Mouse (Mus musculus): ENCODE results near the gene Hoxa9. TPM values are rescaled to one million over a fixed set of nuclear protein-coding genes. Genes with fewer than 3 reads are reported as not detected.

The Hoxa9 gene
- total RNA-seq, 2 experiments from 2014 or later, result 3.9 to 6.8 TPM

- intact Hi-C loops (cut with DNase I), result no loop called here
- peak in 1 of 2 experiments; percentile 51 for DNase-seq
These were observed 15.5 kb upstream of the Hoxa9 start for GRCm38 (mm10) chr6:52246403-52246803.

- peak in 1 of 2 experiments; percentile 35 for DNase-seq
- intact Hi-C loops (cut with DNase I), result no loop called here
These were observed 14.9 kb upstream of the Hoxa9 start, which contains the start of gene Hoxa11 for GRCm38 (mm10) chr6:52245757-52246142. TSS of gene Hoxa11 (minus strand) at chr6:52245810.

- intact Hi-C loops (cut with DNase I), result no loop called here
- peak in 1 of 2 experiments; percentile 57 for DNase-seq
These were observed 14.3 kb upstream of the Hoxa9 start for GRCm38 (mm10) chr6:52245040-52245756.

- DNase-seq, result no peak
- intact Hi-C loops (cut with DNase I), result no loop called here
These were observed 13.7 kb upstream of the Hoxa9 start for GRCm38 (mm10) chr6:52244471-52245039.

- intact Hi-C loops (cut with DNase I), result no loop called here
These were observed 12.8 kb upstream of the Hoxa9 start for GRCm38 (mm10) chr6:52243681-52244121.

GRCm38 (mm10) chr6:52242801-52243332 lies 12.0 kb upstream of the Hoxa9 start:
- intact Hi-C loops (cut with DNase I), result no loop called here
- DNase-seq, result no peak

More at GRCm38 (mm10) chr6:52243681-52244121, 12.8 kb upstream of the Hoxa9 start:
- no peak for DNase-seq

GRCm38 (mm10) chr6:52241001-52241621 lies 10.2 kb upstream of the Hoxa9 start:
- intact Hi-C loops (cut with DNase I), result no loop called here
- DNase-seq, result peak in 1 of 2 experiments; percentile 12

- DNase-seq, result peak; percentile 87 to 90
- intact Hi-C loops (cut with DNase I), result no loop called here
These were observed 9.6 kb upstream of the Hoxa9 start, which contains the start of gene Hoxa10 for GRCm38 (mm10) chr6:52240389-52241000. TSS of gene Hoxa10 (minus strand) at chr6:52240854.

- peak in 1 of 2 experiments; percentile 35 for DNase-seq
- intact Hi-C loops (cut with DNase I), result no loop called here
These were observed 8.9 kb upstream of the Hoxa9 start for GRCm38 (mm10) chr6:52239625-52240388.

GRCm38 (mm10) chr6:52238976-52239375 lies 8.1 kb upstream of the Hoxa9 start:
- intact Hi-C loops (cut with DNase I), result no loop called here
- no peak for DNase-seq

GRCm38 (mm10) chr6:52238155-52238545 lies 7.3 kb upstream of the Hoxa9 start:
- intact Hi-C loops (cut with DNase I), result no loop called here

GRCm38 (mm10) chr6:52237346-52238154 lies 6.7 kb upstream of the Hoxa9 start:
- intact Hi-C loops (cut with DNase I), result no loop called here
- DNase-seq, result no peak

More at GRCm38 (mm10) chr6:52238155-52238545, 7.3 kb upstream of the Hoxa9 start:
- no peak for DNase-seq

GRCm38 (mm10) chr6:52236806-52237205 lies 5.9 kb upstream of the Hoxa9 start:
- DNase-seq, result no peak
- intact Hi-C loops (cut with DNase I), result no loop called here

- DNase-seq, result no peak
- intact Hi-C loops (cut with DNase I), result no loop called here
These were observed 5.0 kb upstream of the Hoxa9 start for GRCm38 (mm10) chr6:52235866-52236265.

GRCm38 (mm10) chr6:52235267-52235666 lies 4.4 kb upstream of the Hoxa9 start:
- intact Hi-C loops (cut with DNase I), result no loop called here

GRCm38 (mm10) chr6:52234428-52235140 lies 3.7 kb upstream of the Hoxa9 start:
- peak in 1 of 2 experiments; percentile 58 for DNase-seq
- intact Hi-C loops (cut with DNase I), result no loop called here

More at GRCm38 (mm10) chr6:52235267-52235666, 4.4 kb upstream of the Hoxa9 start:
- DNase-seq, result no peak

GRCm38 (mm10) chr6:52233546-52234427 lies 2.9 kb upstream of the Hoxa9 start:
- intact Hi-C loops (cut with DNase I), result no loop called here
- peak; percentile 79 for DNase-seq

All from gastrocnemius, postnatal 36 days (tissue).